Mouse (Mus musculus): ENCODE results near the gene Reln. TPM values are rescaled to one million over a fixed set of nuclear protein-coding genes. Genes with fewer than 3 reads are reported as not detected.

Gene Reln
- total RNA-seq, 1 experiment from 2014 or later = not detected

DNA sequence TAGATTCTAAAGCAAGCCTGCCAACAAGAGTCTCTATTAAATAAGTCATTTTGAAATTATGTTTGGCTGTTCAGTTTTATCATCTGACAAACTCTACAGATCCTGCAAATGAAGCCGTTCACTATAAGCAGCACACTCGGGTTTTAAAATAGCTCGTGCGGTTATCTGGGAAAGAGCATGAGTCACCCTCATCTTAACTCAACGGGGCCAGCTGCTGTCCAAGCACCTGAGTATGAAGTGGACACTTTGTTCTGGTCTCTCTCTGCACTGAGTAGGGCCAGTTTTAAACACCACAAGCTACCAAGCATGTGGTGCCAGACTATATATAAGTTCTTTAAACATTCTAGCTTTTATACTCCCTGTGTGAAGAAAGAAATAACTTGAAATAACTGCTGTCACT lies 168.0 kb downstream of the Reln start:
- no peak for ATAC-seq (replicated peaks in 1 of 2; ENCODE audit: insufficient read depth in 1 of 2, low FRiP score in 2 of 2, low TSS enrichment in 1 of 2, low read depth in 1 of 2, poor library complexity in 2 of 2, severe bottlenecking in 2 of 2)

DNA sequence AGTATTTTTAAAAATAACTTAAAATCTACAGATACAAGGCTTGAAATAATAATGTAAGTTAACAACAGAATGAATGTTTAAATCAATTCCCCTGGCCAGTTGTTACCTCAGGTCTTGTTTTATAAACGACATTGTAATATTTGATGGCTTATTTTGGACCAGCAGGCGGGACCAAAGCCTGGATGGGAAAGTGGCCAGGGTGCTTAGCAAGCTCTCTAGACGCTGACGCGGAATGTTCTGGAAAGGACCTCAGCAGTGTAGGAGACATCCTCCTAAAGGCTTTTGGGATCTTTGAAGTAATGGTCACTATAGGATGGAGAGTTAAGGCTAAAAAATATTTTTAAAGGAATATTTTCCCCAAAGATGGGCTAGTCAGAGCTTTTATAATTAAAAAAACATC lies 173.2 kb downstream of the Reln start:
- no peak for ATAC-seq (replicated peaks in 1 of 2; ENCODE audit: insufficient read depth in 1 of 2, low FRiP score in 2 of 2, low TSS enrichment in 1 of 2, low read depth in 1 of 2, poor library complexity in 2 of 2, severe bottlenecking in 2 of 2)

DNA sequence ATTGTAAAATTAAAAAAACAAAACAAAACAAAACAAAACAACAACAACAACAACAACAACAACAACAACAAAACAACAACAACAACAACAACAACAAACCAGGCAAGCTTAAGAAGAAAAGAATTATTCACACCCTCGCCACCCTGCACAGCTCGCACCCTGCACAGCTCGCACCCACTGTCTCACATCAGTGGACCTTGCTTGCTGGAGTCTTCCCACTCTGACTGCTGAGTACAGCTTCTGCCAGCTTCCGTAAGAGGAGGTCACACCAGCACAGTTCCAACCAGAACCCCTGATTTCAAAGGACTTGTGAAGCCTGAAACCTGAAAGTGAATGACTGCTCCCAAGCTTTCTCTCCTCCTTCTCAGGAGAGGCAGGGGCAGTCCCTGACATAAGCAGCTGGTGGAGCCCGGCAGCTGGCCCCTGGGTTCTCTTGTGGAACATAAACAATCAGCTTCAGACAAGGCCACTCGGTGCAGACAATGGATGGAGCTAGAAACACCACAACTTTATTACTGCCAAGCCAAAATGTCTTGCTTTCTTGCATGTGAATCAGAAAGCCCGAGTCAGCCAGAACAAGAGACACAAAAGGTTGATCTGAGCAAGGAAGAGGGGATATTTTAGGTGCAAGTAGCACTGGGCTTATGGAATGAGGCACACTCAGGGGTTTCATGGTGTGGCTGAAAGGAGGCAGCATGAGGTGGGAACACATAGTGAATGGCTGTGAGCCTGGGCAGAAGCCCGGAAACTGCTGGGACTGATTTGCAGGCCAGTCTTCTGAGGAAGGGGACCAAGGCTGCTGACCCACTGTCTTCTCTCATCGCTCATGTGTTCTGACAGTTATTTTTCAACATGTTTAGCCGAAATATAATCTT lies 180.2 kb downstream of the Reln start:
- ATAC-seq (replicated peaks in 1 of 2; ENCODE audit: insufficient read depth in 1 of 2, low FRiP score in 2 of 2, low TSS enrichment in 1 of 2, low read depth in 1 of 2, poor library complexity in 2 of 2, severe bottlenecking in 2 of 2) = no peak

DNA sequence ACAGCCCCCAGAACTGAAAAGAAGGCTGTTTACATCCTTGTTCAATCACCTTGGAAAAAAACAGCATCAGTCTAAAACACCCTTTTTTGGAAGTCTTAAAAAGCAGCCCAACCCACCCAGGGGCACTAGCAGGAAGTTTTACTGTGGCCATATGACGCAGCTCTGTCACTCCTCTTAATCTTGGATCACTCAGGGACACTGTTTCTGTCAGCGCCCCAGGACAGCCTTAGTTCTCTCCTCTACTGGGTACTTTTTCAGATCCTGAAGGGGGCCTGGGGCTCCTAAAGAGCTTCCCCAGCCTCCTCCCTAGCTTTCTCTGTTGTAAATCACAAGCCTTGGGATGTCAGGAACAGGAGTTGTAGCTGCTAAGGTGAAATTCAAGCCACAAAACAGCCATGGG lies 183.6 kb downstream of the Reln start:
- peak; percentile 45 to 56; a peak in 2 of 4 replicates for ATAC-seq (replicated peaks in 1 of 2; ENCODE audit: insufficient read depth in 1 of 2, low FRiP score in 2 of 2, low TSS enrichment in 1 of 2, low read depth in 1 of 2, poor library complexity in 2 of 2, severe bottlenecking in 2 of 2)

DNA sequence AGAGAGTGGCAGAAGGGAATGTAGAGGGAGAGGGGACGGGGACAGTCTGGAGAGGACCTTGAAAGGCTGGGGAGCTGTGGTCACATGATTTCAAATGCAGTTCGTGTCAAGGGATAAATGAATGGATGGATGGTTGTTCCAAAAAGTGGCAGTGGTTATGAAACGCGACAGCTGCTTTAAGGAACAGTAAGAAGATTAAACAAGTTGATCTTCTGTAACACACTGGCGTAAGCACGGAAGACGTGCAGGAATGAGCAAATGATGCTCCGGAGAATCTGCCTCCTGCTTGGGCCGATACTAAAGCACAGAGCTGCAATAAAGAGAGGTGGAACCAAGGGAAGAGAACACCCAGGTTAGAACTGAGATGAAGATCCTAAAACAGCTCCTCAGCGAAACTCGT lies 185.7 kb downstream of the Reln start:
- no peak for ATAC-seq (replicated peaks in 1 of 2; ENCODE audit: insufficient read depth in 1 of 2, low FRiP score in 2 of 2, low TSS enrichment in 1 of 2, low read depth in 1 of 2, poor library complexity in 2 of 2, severe bottlenecking in 2 of 2)

DNA sequence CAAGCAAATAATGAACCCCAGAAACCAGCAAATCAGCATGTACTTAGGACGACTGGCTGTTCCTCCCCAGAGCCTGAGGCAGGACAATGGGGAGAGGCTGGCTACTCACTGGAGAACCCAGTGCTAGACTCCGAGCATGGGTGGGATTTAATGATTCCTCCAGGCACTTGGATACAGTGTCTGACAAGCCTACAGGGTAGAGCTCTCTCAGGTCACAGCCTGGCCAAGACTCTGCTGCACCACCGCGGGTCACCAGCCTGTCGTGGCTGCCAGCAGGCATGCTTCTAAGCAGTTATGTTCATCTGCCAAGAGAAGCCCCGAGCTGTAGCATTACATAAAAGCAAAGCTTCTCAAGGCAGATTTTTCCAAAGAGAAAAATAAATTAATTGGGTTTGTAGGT lies 190.9 kb downstream of the Reln start:
- no peak for ATAC-seq (replicated peaks in 1 of 2; ENCODE audit: insufficient read depth in 1 of 2, low FRiP score in 2 of 2, low TSS enrichment in 1 of 2, low read depth in 1 of 2, poor library complexity in 2 of 2, severe bottlenecking in 2 of 2)

DNA sequence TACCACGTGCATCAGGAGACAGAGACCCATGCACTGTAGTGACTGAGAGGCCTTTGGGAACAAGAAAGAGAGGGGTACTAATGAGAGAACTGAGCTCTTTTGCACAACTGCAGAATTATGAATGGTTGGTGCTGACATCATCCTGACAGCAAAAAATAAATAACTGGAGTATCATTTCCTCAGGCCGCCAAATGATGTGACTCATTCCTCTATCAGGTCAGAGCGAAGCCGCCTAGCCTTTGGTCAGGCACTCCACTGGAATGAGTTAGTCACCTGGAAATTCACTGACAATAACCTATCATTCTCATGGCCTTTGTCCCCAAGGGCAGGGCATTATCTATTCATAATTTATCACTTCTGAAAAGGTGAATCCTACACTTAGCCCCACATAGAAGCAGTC lies 202.7 kb downstream of the Reln start:
- no peak for ATAC-seq (replicated peaks in 1 of 2; ENCODE audit: insufficient read depth in 1 of 2, low FRiP score in 2 of 2, low TSS enrichment in 1 of 2, low read depth in 1 of 2, poor library complexity in 2 of 2, severe bottlenecking in 2 of 2)

DNA sequence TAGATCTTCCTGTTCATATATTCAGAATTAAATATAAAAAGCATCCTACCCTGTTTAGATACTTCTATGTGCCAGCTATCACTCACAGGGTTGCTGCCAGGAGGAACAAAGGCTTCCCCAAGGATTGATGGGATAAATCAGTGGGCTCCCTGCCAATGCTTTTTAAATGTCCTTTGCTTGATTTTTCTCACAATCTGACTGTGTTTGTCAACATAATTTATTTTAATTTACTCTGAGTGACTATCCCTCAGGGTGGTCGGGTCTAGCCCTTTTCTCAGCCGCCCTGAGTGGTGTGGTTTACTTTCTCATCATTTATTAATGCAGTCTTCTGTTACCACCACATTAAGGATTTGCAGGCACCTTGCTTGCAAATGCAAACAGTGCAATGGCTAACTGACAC lies 205.5 kb downstream of the Reln start:
- ATAC-seq (replicated peaks in 1 of 2; ENCODE audit: insufficient read depth in 1 of 2, low FRiP score in 2 of 2, low TSS enrichment in 1 of 2, low read depth in 1 of 2, poor library complexity in 2 of 2, severe bottlenecking in 2 of 2) = no peak

DNA sequence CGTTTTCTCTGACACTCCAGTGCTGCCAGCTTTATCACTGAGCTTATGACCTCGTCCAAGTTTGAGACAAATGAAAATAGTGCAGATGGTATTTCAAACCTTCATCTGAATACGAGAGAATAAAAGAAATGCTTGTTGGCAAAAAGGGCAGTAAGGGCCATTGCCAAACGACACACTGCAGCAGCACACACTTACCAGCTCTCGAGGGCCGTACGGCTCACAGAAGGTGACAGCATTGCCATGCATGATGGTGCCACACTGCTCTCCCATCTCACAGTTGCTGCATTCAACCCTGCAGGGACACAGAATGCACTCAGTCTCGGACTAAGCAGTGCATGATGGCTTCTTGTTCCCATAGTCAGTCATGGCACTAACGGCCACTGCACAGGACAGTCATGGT lies 210.1 kb downstream of the Reln start:
- ATAC-seq (replicated peaks in 1 of 2; ENCODE audit: insufficient read depth in 1 of 2, low FRiP score in 2 of 2, low TSS enrichment in 1 of 2, low read depth in 1 of 2, poor library complexity in 2 of 2, severe bottlenecking in 2 of 2) = no peak

DNA sequence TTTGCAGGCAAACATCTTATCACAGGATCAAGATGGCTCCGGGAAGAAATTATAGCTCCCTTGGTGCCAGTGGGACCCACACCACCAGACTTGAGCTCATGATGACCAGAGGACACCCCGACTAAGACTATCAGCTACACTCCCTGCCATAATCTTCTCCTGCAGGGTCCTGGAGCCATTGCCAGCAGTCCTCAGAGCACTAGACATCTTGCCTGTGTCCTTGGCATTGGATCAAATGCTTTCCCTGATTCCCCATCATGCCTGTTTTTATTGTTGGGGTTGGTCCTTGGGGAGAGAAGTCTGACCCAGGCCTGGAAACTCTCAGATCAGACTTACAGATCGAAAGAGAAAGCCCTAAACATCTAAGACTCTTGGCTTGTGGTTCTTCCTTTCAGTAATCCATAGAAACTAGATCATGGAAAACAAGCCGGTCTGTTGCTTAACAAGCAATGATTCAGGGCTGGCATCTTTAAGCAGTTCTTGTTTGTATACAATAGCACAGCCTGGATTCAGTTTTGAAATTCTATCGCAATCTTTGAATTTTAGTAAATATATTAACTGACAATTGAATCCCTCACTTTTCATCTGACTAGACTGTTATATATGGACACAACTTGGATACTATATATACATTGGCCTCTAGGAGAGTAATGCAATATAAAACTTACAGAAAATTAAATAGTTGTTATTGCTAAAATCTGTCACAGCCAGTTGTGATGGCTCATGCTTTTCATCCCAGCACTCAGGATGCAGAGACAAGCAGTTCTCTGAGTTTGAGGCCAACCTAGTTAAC lies 212.6 kb downstream of the Reln start:
- no peak for ATAC-seq (replicated peaks in 1 of 2; ENCODE audit: insufficient read depth in 1 of 2, low FRiP score in 2 of 2, low TSS enrichment in 1 of 2, low read depth in 1 of 2, poor library complexity in 2 of 2, severe bottlenecking in 2 of 2)

DNA sequence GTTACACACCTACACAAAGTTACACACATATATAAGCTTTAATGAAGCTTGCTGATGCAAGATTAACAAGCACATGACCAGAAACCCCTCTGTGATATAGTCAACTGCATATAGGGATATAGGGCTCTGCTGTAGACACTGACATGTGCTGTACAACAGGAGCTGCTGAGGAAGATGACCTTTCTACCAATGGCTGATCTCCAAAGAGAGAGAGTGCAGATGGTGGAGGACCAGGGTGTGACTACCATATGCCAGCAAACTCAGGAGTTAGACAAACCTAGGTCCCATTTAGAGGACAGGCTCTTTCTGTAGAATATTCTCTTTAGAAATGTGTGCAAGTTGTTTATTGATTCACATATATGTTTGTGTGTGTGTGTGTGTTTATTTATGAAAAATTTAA lies 216.9 kb downstream of the Reln start:
- ATAC-seq (replicated peaks in 1 of 2; ENCODE audit: insufficient read depth in 1 of 2, low FRiP score in 2 of 2, low TSS enrichment in 1 of 2, low read depth in 1 of 2, poor library complexity in 2 of 2, severe bottlenecking in 2 of 2) = no peak

DNA sequence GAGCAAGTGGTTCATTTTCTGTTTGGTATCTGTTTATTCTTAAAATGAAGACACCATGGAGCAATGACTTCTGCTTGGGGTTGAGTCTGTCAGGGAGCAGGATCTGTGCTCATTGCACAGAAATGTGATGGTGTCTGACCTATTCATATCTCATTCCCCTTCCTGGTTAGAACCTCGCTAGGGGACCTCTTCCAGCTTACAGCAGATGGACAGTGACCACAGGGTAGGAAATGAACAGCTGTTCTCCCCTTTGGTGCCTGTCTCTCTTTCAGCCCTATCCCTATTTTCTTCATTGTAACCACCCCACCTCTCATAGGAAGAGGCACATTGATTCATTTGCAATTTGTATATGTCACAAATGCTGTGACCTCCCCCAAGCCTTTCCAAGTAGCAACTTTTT lies 225.2 kb downstream of the Reln start:
- ATAC-seq (replicated peaks in 1 of 2; ENCODE audit: insufficient read depth in 1 of 2, low FRiP score in 2 of 2, low TSS enrichment in 1 of 2, low read depth in 1 of 2, poor library complexity in 2 of 2, severe bottlenecking in 2 of 2) = no peak

DNA sequence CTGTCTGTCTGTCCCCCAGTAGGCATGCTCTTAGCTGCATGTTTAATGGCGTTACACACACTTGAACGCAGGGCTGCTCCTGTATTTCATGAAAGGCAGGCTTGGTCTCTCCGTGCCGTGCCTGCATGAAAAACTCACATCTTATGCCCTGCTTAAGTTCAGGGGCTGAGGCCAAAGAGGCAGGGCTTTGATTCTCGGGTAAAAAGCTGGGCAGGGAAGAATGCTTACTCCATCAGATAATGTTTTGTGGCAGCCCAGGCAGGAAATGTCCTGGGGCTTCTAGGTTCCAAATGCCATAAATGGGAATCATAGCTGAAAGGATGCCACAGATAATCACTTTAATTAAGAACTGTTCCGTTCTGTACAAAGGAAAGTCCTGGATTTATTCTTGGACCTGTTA lies 226.0 kb downstream of the Reln start:
- ATAC-seq (replicated peaks in 1 of 2; ENCODE audit: insufficient read depth in 1 of 2, low FRiP score in 2 of 2, low TSS enrichment in 1 of 2, low read depth in 1 of 2, poor library complexity in 2 of 2, severe bottlenecking in 2 of 2) = no peak

DNA sequence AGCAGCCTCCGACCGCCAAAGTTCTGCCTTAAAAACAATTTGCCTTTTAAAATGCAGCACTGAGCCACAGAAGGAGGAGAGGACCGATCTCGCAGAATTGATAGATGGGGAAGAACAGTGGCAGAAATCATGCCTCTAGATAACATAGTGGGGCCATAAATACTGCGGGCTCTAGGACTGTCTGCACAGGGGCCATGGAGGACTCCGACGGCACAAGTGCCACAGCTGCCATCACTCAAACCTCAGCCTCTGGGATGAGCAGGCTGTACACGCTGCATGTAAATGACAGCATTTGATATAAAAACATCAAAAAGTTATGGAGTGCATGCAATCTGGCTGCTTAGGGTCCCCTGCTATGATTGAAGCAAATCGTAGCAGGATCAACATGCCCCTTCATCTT lies 227.6 kb downstream of the Reln start:
- ATAC-seq (replicated peaks in 1 of 2; ENCODE audit: insufficient read depth in 1 of 2, low FRiP score in 2 of 2, low TSS enrichment in 1 of 2, low read depth in 1 of 2, poor library complexity in 2 of 2, severe bottlenecking in 2 of 2) = no peak

DNA sequence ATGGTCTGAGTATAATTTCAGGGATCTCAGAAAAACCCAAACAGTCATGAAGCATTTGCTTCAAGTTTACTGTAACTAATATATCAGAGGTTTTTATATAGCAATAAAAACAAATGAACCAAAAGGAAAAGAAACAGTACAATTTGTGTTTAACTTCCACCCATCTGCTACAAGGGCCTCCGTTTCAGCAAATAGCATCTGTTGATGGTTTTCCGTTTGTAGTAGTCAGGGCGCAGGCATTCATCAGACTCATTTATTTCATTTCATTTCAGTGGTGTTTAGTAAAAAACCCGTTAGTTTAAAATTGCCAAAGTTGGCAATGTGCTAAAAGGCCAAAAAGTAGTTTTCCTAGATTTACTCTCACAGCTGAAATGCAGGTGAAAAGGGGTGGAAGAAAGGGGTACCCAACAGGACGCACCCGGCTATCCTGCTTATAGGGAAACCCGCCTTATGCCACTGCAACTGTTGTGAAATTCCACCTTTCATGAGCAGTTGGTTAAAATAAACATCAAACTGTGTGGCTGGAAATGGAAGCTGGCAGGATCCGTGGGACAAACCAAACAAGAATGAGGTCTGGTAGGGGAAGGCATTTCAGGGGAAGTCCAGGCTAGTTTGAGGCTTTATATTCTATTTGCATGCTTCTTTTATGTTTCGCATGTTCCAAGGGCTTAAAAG lies 237.6 kb downstream of the Reln start:
- ATAC-seq (replicated peaks in 1 of 2; ENCODE audit: insufficient read depth in 1 of 2, low FRiP score in 2 of 2, low TSS enrichment in 1 of 2, low read depth in 1 of 2, poor library complexity in 2 of 2, severe bottlenecking in 2 of 2) = no peak

DNA sequence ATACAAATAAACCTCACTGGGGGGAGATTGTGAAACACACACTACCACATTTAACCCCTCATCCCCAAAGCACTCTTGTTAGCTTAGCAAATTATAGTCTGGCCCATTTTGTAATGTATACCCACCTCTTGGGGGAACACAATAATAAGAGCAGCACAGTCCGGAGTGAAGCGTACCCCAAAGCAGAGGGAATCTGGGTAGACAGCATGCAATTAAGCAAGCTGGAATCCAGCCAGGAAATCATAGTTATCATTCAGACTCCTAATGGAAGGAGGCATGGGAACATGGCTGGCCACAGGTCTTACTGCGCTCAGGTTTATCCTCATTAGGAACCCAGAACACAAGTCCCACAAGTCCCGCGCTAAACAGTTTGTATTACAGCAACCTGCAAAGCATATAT lies 249.5 kb downstream of the Reln start:
- ATAC-seq (replicated peaks in 1 of 2; ENCODE audit: insufficient read depth in 1 of 2, low FRiP score in 2 of 2, low TSS enrichment in 1 of 2, low read depth in 1 of 2, poor library complexity in 2 of 2, severe bottlenecking in 2 of 2) = no peak

DNA sequence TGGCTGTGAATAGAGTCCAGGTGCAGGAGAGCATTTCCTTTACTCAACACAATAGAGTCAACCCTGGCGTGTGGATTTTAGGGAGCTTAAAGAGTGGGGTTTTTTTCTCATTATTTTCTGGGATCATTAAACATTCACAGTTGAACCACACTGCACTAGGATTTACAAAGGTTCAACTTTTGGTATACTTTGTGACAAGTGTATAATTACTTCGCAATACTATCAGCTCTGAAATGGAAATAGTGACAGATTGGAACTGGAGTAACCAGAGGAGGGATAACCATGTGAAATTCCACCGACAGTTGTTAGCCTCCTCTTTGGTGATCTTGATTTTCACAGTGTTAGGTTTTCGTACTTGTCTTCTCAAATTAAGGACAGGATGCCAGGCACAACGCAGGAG lies 250.5 kb downstream of the Reln start:
- no peak for ATAC-seq (replicated peaks in 1 of 2; ENCODE audit: insufficient read depth in 1 of 2, low FRiP score in 2 of 2, low TSS enrichment in 1 of 2, low read depth in 1 of 2, poor library complexity in 2 of 2, severe bottlenecking in 2 of 2)

DNA sequence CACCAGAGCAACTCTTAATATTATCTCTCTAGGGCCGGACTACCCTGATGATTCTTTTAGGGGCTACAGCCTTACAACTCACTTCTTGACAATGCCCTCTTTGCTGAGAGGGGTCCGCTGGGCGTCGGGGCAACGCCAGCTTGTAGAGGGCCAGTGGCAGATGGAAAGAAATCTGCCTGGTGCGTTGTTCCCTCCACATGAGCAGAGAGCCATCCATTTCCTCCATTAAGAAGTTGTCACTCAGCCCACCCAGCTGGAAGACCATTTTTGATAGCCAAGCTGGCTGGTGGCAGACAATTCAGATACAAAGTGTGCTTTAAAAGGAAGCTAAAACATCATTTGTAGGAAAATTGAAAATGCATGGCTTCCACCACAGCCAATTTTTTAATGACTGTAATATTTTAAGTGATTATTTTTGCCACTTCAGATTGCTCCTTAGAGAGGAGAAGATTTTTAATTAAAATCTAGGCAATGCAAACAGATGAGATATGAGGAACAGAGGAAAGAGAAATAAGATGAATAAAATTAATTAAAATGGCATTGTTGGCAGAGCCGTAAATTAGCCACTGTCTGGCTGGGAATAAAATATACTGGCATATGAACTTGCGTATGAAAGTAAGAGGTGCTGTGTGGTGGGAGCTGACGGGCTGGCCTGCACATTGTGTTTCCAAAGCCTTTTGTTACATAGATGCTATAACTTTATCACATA lies 251.2 kb downstream of the Reln start:
- no peak for ATAC-seq (replicated peaks in 1 of 2; ENCODE audit: insufficient read depth in 1 of 2, low FRiP score in 2 of 2, low TSS enrichment in 1 of 2, low read depth in 1 of 2, poor library complexity in 2 of 2, severe bottlenecking in 2 of 2)
